Mouse (Mus musculus): ENCODE results near the gene Khdrbs1.
"Not testable (repeated sequence)": the region's sequence is repeated elsewhere in the genome, so short reads cannot be mapped to it uniquely, and the experiment has no call there.

The Khdrbs1 gene

GRCm38 (mm10) chr4:129742232-129743009 lies at the start of gene Khdrbs1:
Khdrbs1 (minus strand) TSS chr4:129742303.
- DNase-seq (ENCODE audit: low spot score in 2 of 2): peak; percentile 88 to 93

GRCm38 (mm10) chr4:129791399-129791798 lies 49.3 kb upstream of the Khdrbs1 start:
- no peak for DNase-seq (ENCODE audit: low spot score in 2 of 2)

- no peak for DNase-seq (ENCODE audit: low spot score in 2 of 2)
Measured at GRCm38 (mm10) chr4:129790475-129790874, 48.4 kb upstream of the Khdrbs1 start.

- no peak for DNase-seq (ENCODE audit: low spot score in 2 of 2)
Measured at GRCm38 (mm10) chr4:129789635-129790034, 47.5 kb upstream of the Khdrbs1 start.

- DNase-seq (ENCODE audit: low spot score in 2 of 2): no peak
Measured at GRCm38 (mm10) chr4:129788693-129789092, 46.6 kb upstream of the Khdrbs1 start.

- DNase-seq (ENCODE audit: low spot score in 2 of 2): peak; percentile 38 to 72
Measured at GRCm38 (mm10) chr4:129785178-129785577, 43.1 kb upstream of the Khdrbs1 start.

GRCm38 (mm10) chr4:129783506-129783905 lies 41.4 kb upstream of the Khdrbs1 start:
- DNase-seq (ENCODE audit: low spot score in 2 of 2): no peak

GRCm38 (mm10) chr4:129782857-129783331 lies 40.8 kb upstream of the Khdrbs1 start:
- DNase-seq (ENCODE audit: low spot score in 2 of 2): no peak

GRCm38 (mm10) chr4:129781881-129782675 lies 40.0 kb upstream of the Khdrbs1 start:
- DNase-seq (ENCODE audit: low spot score in 2 of 2): peak in 1 of 2 experiments; percentile 15

- DNase-seq (ENCODE audit: low spot score in 2 of 2): no peak
Measured at GRCm38 (mm10) chr4:129771672-129772521, 29.8 kb upstream of the Khdrbs1 start.

GRCm38 (mm10) chr4:129771314-129771671 lies 29.2 kb upstream of the Khdrbs1 start:
- no peak for DNase-seq (ENCODE audit: low spot score in 2 of 2)

- no peak for DNase-seq (ENCODE audit: low spot score in 2 of 2)
Measured at GRCm38 (mm10) chr4:129770600-129770999, 28.5 kb upstream of the Khdrbs1 start.

GRCm38 (mm10) chr4:129768742-129769141 lies 26.6 kb upstream of the Khdrbs1 start:
- DNase-seq (ENCODE audit: low spot score in 2 of 2): not testable (repeated sequence)

GRCm38 (mm10) chr4:129767782-129768181 lies 25.7 kb upstream of the Khdrbs1 start:
- DNase-seq (ENCODE audit: low spot score in 2 of 2): no peak

- no peak for DNase-seq (ENCODE audit: low spot score in 2 of 2)
Measured at GRCm38 (mm10) chr4:129765351-129765750, 23.2 kb upstream of the Khdrbs1 start.

- DNase-seq (ENCODE audit: low spot score in 2 of 2): not testable (repeated sequence)
Measured at GRCm38 (mm10) chr4:129762496-129762895, 20.4 kb upstream of the Khdrbs1 start.

GRCm38 (mm10) chr4:129761606-129762005 lies 19.5 kb upstream of the Khdrbs1 start:
- no peak for DNase-seq (ENCODE audit: low spot score in 2 of 2)

GRCm38 (mm10) chr4:129755455-129755854 lies 13.4 kb upstream of the Khdrbs1 start:
- DNase-seq (ENCODE audit: low spot score in 2 of 2): no peak

GRCm38 (mm10) chr4:129754742-129755141 lies 12.6 kb upstream of the Khdrbs1 start:
- DNase-seq (ENCODE audit: low spot score in 2 of 2): no peak

- DNase-seq (ENCODE audit: low spot score in 2 of 2): no peak
Measured at GRCm38 (mm10) chr4:129750430-129750829, 8.3 kb upstream of the Khdrbs1 start.

- no peak for DNase-seq (ENCODE audit: low spot score in 2 of 2)
Measured at GRCm38 (mm10) chr4:129746591-129746990, 4.5 kb upstream of the Khdrbs1 start.

GRCm38 (mm10) chr4:129746106-129746505 lies 4.0 kb upstream of the Khdrbs1 start:
- no peak for DNase-seq (ENCODE audit: low spot score in 2 of 2)
